Mouse (Mus musculus): Measurements from ENCODE around the gene Ncam1.

DNA sequence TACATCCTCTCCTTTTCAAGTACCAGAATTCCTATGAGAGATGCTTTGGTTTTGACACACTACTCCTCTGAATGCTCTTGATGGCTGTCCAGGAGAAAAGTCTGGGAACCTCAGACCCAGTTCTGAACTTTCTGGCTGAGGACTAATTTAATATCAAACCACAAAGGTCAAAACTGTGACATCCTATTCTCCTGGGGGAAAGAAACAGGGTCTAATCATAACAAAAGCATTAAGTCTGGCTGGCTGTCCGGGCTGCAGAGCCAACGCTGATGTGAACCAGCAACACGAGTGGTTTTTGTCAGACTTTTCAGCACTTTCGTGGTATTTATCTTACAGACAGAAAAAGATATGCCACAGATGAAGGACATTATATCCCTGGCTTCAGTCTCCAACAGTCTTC, 192.9 kb downstream of the Ncam1 start:
- TF ChIP-seq CTCF (IDR thresholded peaks at IDR 0.05; ENCODE audit: low read depth) (no peak), EP300 (IDR thresholded peaks at IDR 0.05; ENCODE audit: low read depth) (no peak)

All from liver, postnatal 0 days (tissue).